Mouse (Mus musculus) midbrain, postnatal 0 days (tissue): Measurements from ENCODE around the gene Ptpn12. TPM values are rescaled to one million over a fixed set of nuclear protein-coding genes. Genes with fewer than 3 reads are reported as not detected.

Experiments used
- ATAC-seq: fragments of 200-750 bp; cut with Nextera tagmentation; 2 replicates; pipeline ENCODE4 v1.8.0; 2017; ENCODE audit warnings: moderate number of reproducible peaks, mild to moderate bottlenecking, moderate TSS enrichment, moderate library complexity; ENCODE audit not compliant: low FRiP score
- DNase-seq: peaks from one replicate; pipeline ENCODE4 v3.0.0-alpha.2; 2015; ENCODE audit warnings: low spot score
- H3K27ac ChIP-seq: fragments of 300-500 bp; sonication (generic); 2 replicates; pipeline ENCODE4 v1.5.1; 2014; ENCODE audit warnings: low read depth, mild to moderate bottlenecking, low read length, mixed read lengths
- H3K27me3 ChIP-seq: fragments of 300-500 bp; sonication (generic); 2 replicates; pipeline ENCODE4 v1.6.1; 2014; ENCODE audit warnings: low read length, control low read depth, mixed read lengths; ENCODE audit not compliant: insufficient read depth
- H3K36me3 ChIP-seq: fragments of 300-500 bp; sonication (generic); 2 replicates; pipeline ENCODE4 v1.6.1; 2014; ENCODE audit warnings: low read length, control low read depth, mixed read lengths; ENCODE audit not compliant: insufficient read depth
- H3K4me1 ChIP-seq: fragments of 300-500 bp; sonication (generic); 2 replicates; pipeline ENCODE4 v1.6.1; 2014; ENCODE audit warnings: mild to moderate bottlenecking, control low read depth, antibody characterized with exemption, low read length, mixed read lengths; ENCODE audit not compliant: insufficient read depth
- H3K4me2 ChIP-seq: fragments of 300-500 bp; sonication (generic); 2 replicates; pipeline ENCODE4 v1.6.1; 2014; ENCODE audit warnings: low read depth, mild to moderate bottlenecking, low read length, mixed read lengths; ENCODE audit not compliant: poor library complexity, severe bottlenecking
- H3K4me3 ChIP-seq: fragments of 300-500 bp; sonication (generic); 2 replicates; pipeline ENCODE4 v1.5.1; 2014; ENCODE audit warnings: low read depth, mild to moderate bottlenecking, low read length, moderate library complexity
- H3K9ac ChIP-seq: fragments of 300-500 bp; sonication (generic); replicated peaks from 2 replicates; pipeline ENCODE4 v1.6.1; 2014; ENCODE audit warnings: mild to moderate bottlenecking, low read length, moderate library complexity, mixed read lengths; ENCODE audit not compliant: poor library complexity, severe bottlenecking
- H3K9me3 ChIP-seq: fragments of 300-500 bp; sonication (generic); 2 replicates; pipeline ENCODE4 v1.6.1; 2016; ENCODE audit warnings: low read length, control low read depth
- CTCF ChIP-seq: IDR thresholded peaks from 2 replicates; pipeline ENCODE4 v1.5.1; 2016; ENCODE audit warnings: antibody characterized with exemption, mild to moderate bottlenecking
- WGBS: fragments of 180-500 bp; shearing (Covaris S2); extraction: QIAGEN DNeasy Blood & Tissue Kit; methylation state at CpG from one replicate; pipeline ENCODE4 v1.1.7; 2014; 5-methylcytosine and 5-hydroxymethylcytosine counted together
- polyA plus RNA-seq: library from polyadenylated mRNA; unstranded; fragments of >200 nt; fragmentation: Nextera tagmentation; extraction: Ambion mirVana; gene quantifications from 2 replicates; pipeline ENCODE4 v1.2.1, GENCODE M21; 2015
- total RNA-seq: library from RNA; depleted of rRNA; stranded (reverse); fragments of >200 nt; gene quantifications from 2 replicates; pipeline ENCODE4 v1.2.3, GENCODE M21; 2014

Ptpn12 gene
- total and polyA plus RNA-seq, 2 experiments from 2014 or later, result 10.8 to 28.2 TPM

- H3K9me3 ChIP-seq, result no peaks in the 10 kb centered on the region
- H3K4me2 ChIP-seq, result peak overlapping the region; percentile 75
- no peak overlapping the region for H3K27ac ChIP-seq
- peak overlapping the region; percentile 97 for H3K4me3 ChIP-seq
- ATAC-seq (no peak), DNase-seq (no peak)
- H3K27me3 ChIP-seq, result no peaks in the 10 kb centered on the region
- no peaks in the 10 kb centered on the region for H3K36me3 ChIP-seq
- peak overlapping the region; percentile 39; the same call in 1 of the 2 replicates for H3K9ac ChIP-seq
- H3K4me1 ChIP-seq, result peaks cover 2% of the 10 kb centered on the region; the same call in 1 of the 2 replicates
- 26% methylated on average over 9 of the region's 9 CpGs for WGBS
- TF ChIP-seq CTCF, result no peak
These were observed 103.3 kb downstream of the Ptpn12 start for GRCm38 (mm10) chr5:20952337-20952925.

GRCm38 (mm10) chr5:20951666-20952281 is 103.9 kb downstream of the Ptpn12 start:
- peaks cover 2% of the 10 kb centered on the region; the same call in 1 of the 2 replicates for H3K4me1 ChIP-seq
- TF ChIP-seq CTCF, result no peak
- H3K27ac ChIP-seq, result peak overlapping the region; percentile 93
- WGBS, result 0% methylated on average over 51 of the region's 51 CpGs
- ATAC-seq (peak; percentile 99), DNase-seq (peak; percentile 98)
- H3K27me3 ChIP-seq, result no peaks in the 10 kb centered on the region
- no peaks in the 10 kb centered on the region for H3K36me3 ChIP-seq
- no peaks in the 10 kb centered on the region for H3K9me3 ChIP-seq
- H3K4me3 ChIP-seq, result peak overlapping the region; percentile 97
- H3K9ac ChIP-seq, result peak overlapping the region; percentile 88
- peak overlapping the region; percentile 75 for H3K4me2 ChIP-seq

- Histone ChIP-seq H3K4me2 (peak overlapping the region; percentile 75), H3K27ac (peak overlapping the region; percentile 93), H3K4me1 (peaks cover 2% of the 10 kb centered on the region; the same call in 1 of the 2 replicates), H3K4me3 (peak overlapping the region; percentile 97), H3K9ac (peak overlapping the region; percentile 88), H3K9me3 (no peaks in the 10 kb centered on the region), H3K36me3 (no peaks in the 10 kb centered on the region), H3K27me3 (no peaks in the 10 kb centered on the region)
- ATAC-seq (peak; percentile 84), DNase-seq (peak; percentile 68)
- WGBS, result under 1% methylated on average over 77 of the region's 88 CpGs
- TF ChIP-seq CTCF, result no peak
These were observed 104.7 kb downstream of the Ptpn12 start for GRCm38 (mm10) chr5:20950855-20951650.

DNA sequence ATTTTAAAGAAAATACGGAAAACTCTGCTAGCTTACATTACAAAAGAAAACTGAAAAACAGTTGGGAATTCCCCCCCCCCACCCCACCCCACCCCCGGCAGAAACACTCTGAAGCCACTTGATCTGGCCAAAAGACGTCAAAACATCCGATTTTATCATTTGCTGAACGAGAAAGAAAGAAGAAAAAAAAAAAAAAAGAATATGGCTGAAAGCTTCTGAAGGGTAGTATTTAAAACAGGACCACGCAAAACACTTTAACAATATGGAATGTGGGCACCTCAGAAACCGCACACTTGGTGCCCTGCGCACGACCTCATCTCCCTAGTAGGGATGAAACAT is 105.2 kb downstream of the Ptpn12 start:
- no peak for ATAC-seq
- Histone ChIP-seq H3K4me2 (peak overlapping the region; percentile 75), H3K36me3 (no peaks in the 10 kb centered on the region), H3K9me3 (no peaks in the 10 kb centered on the region), H3K27ac (0 out of 2 replicates have a peak overlapping the region, but pooled peaks have one; percentile 93), H3K4me1 (peaks cover 2% of the 10 kb centered on the region; the same call in 1 of the 2 replicates), H3K9ac (peak overlapping the region; percentile 88), H3K27me3 (no peaks in the 10 kb centered on the region), H3K4me3 (peak overlapping the region; percentile 97)
- WGBS, result under 1% methylated on average over 9 of the region's 9 CpGs
- no peak for DNase-seq
- TF ChIP-seq CTCF, result no peak

DNA sequence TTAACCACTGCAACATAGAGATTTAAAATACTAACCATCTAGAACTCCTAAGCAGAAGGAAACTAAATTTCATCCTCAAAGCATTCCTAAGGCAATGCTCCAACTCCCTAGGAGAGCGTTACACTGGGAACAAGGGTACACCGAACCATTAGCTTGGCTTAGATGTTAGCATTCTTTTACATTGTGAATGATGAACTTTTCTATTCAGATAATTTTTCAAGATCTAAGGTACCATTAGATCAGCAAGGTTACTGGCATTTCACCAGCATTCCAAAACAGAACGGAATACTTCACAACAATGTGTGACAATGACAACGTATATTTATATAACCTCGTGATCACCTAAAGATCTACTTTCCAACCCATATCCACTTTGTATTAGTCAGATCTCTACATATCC is 105.6 kb downstream of the Ptpn12 start:
- Histone ChIP-seq H3K27ac (no peak overlapping the region), H3K36me3 (no peaks in the 10 kb centered on the region), H3K4me3 (peak overlapping the region; percentile 97), H3K4me2 (peak overlapping the region; percentile 75), H3K9ac (peak overlapping the region; percentile 88; the same call in 1 of the 2 replicates), H3K4me1 (peaks cover 2% of the 10 kb centered on the region; the same call in 1 of the 2 replicates), H3K27me3 (no peaks in the 10 kb centered on the region), H3K9me3 (no peaks in the 10 kb centered on the region)
- no peak for ATAC-seq
- no peak for TF ChIP-seq CTCF
- no peak for DNase-seq
- WGBS, result 5% methylated on average over 5 of the region's 5 CpGs

DNA sequence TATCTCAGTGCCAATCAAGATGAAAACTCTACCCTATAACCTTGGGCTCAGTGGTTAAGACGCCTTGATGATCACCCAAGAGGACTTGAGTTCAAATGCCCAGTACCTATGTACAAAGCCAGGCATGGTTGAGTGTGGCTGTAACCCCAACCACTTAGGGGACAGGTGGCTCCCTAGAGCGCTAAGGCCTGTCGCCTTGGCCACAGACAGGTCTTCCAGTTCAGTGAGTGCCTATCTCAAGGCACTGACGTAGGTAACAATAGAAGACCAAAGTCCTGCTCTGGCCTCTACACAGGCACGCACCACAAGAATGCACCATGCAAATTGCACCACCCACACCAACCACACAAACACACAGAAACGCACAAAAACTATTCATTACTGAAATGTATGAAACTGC is 108.8 kb downstream of the Ptpn12 start:
- Histone ChIP-seq H3K9me3 (no peaks in the 10 kb centered on the region), H3K4me3 (no peak overlapping the region), H3K9ac (no peak overlapping the region), H3K27me3 (no peaks in the 10 kb centered on the region), H3K4me2 (no peak overlapping the region), H3K27ac (no peak overlapping the region), H3K36me3 (no peaks in the 10 kb centered on the region), H3K4me1 (peaks cover 2% of the 10 kb centered on the region; the same call in 1 of the 2 replicates)
- DNase-seq, result no peak
- no peak for TF ChIP-seq CTCF
- no peak for ATAC-seq
- 89% methylated on average over 6 of the region's 6 CpGs for WGBS
